Mouse (Mus musculus) thymus, adult 2 months (tissue): Measurements from ENCODE around the gene Scfd2.

Source experiments
- CTCF ChIP-seq: fragments of 200-500 bp; IDR thresholded peaks from 2 replicates; pipeline ENCODE4 v1.5.1; 2012; ENCODE audit warnings: mild to moderate bottlenecking, control low read depth, low read length, moderate library complexity, borderline replicate concordance; ENCODE audit not compliant: control insufficient read depth, poor library complexity, insufficient read depth; ENCODE audit errors: extremely low read depth
- POLR2A ChIP-seq: fragments of 200-500 bp; IDR thresholded peaks from 2 replicates; pipeline ENCODE4 v1.6.1; 2012; ENCODE audit warnings: mild to moderate bottlenecking, low read length, control low read depth, moderate library complexity; ENCODE audit not compliant: control insufficient read depth, poor library complexity, insufficient read depth; ENCODE audit errors: extremely low read depth

GRCm38 (mm10) chr5:74469620-74470019 lies 61.9 kb downstream of the Scfd2 start:
- TF ChIP-seq POLR2A (no peak), CTCF (no peak)
